Mouse (Mus musculus) liver, embryonic 14 days (tissue): ENCODE data around the gene Vmn1r118. TPM values are rescaled to one million over a fixed set of nuclear protein-coding genes. Genes with fewer than 3 reads are reported as not detected.

Source experiments
- polyA plus RNA-seq: library from polyadenylated mRNA; depleted of rRNA; stranded (reverse); fragments of >200 nt; gene quantifications from 2 replicates; pipeline ENCODE4 v1.2.3, GENCODE M21; 2012; rRNA removed

Gene Vmn1r118
- not detected in 2 replicates for polyA plus RNA-seq

DNA sequence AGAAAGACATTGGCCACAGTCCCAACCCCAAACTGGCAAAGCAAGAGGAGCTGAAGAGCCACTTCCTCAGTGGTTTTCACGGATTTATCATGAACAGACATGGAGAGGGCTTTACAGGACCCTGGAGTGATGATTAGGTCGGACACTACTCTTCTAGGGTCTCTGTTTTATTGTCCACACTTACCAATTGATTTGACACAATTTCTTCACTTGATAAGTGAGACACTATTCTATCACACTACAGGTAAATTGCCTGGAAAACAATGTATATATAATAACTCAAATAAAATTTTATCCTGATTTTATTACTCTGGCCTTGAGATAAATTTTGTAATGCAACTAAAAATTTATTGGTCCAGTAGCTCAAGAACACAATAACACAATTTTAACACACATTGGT is at the start of gene Vmn1r118:
Gene Vmn1r118, minus strand, starts transcription at position 101 of the 400 bp plus-strand sequence.

DNA sequence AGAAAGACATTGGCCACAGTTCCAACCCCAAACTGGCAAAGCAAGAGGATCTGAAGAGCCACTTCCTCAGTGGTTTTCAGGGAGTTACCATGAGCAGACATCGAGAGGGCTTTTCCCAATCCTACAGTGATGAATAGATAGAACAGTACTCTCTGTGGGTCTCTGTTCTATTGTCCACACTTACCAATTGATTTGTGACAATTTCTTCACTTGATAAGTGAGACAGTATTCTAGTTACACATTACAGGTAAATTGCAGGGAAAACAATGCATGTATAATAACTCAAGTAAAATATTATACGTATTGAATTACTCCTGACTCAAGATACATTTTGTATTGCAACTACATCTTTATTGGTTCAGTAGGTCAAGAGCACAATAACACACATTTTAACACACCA is 28.1 kb downstream of the Vmn1r118 start, which contains the start of gene Vmn1r117:
Gene Vmn1r117, minus strand, starts transcription at position 101 of the 400 bp plus-strand sequence.

DNA sequence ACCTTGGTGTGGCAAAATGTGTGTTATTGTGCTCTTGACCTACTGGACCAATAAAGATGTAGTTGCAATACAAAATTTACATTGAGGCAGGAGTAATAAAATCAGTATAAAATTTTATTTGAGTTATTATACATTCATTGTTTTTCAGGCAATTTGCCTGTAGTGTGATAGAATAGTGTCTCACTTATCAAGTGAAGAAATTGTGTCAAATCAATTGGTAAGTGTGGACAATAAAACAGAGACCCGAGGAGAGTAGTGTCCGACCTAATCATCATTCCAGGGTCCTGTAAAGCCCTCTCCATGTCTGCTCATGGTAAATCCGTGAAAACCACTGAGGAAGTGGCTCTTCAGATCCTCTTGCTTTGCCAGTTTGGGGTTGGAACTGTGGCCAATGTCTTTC is 40.2 kb downstream of the Vmn1r118 start, which contains the start of gene Vmn1r116:
Gene Vmn1r116, plus strand, starts transcription at position 301 of the 400 bp plus-strand sequence.

Other genes starting within 250 kb of the Vmn1r118 start
- gene Vmn1r107, start 243.4 kb downstream of the Vmn1r118 start, polyA plus RNA-seq = not detected in 2 replicates
- not detected in 2 replicates for gene Vmn1r111, start 209.1 kb downstream of the Vmn1r118 start, polyA plus RNA-seq
- not detected in 2 replicates for gene Gm10668, start 181.7 kb downstream of the Vmn1r118 start, polyA plus RNA-seq
- not detected in 2 replicates for gene Vmn1r112, start 141.2 kb downstream of the Vmn1r118 start, polyA plus RNA-seq
- not detected in 2 replicates for gene Vmn1r113, start 125.1 kb downstream of the Vmn1r118 start, polyA plus RNA-seq
- gene Vmn1r114, start 100.2 kb downstream of the Vmn1r118 start, polyA plus RNA-seq = not detected in 2 replicates
- not detected in 2 replicates for gene Vmn1r115, start 67.4 kb downstream of the Vmn1r118 start, polyA plus RNA-seq
- not detected in 2 replicates for gene Vmn1r116, start 40.1 kb downstream of the Vmn1r118 start, polyA plus RNA-seq
- gene Vmn1r117, start 28.2 kb downstream of the Vmn1r118 start, polyA plus RNA-seq = not detected in 2 replicates
- gene Vmn1r119, start 100.1 kb upstream of the Vmn1r118 start, polyA plus RNA-seq = not detected in 2 replicates
- gene Vmn1r120, start 141.4 kb upstream of the Vmn1r118 start, polyA plus RNA-seq = not detected in 2 replicates
- not detected in 2 replicates for gene Vmn1r121, start 186.2 kb upstream of the Vmn1r118 start, polyA plus RNA-seq
- not detected in 2 replicates for gene Vmn1r122, start 221.8 kb upstream of the Vmn1r118 start, polyA plus RNA-seq
- gene Vmn1r123, start 249.8 kb upstream of the Vmn1r118 start, polyA plus RNA-seq = not detected in 2 replicates